Mouse (Mus musculus) left cerebral cortex, postnatal 25 days (tissue): ENCODE results near the gene Catsperd. TPM values are rescaled to one million over a fixed set of nuclear protein-coding genes. Genes with fewer than 3 reads are reported as not detected.

Experiments used
- DNase-seq, 2 experiments: peaks; one replicate each; pipeline ENCODE4 v3.0.0; 2022; ENCODE audit warnings: low spot score in 2 of 2, mixed read lengths in 1 of 2
- intact Hi-C: fragments of 180-260 bp; cut with DNase I; formaldehyde crosslinking; loops from one replicate; pipeline ENCODE4 v1.15.1; 2025
- total RNA-seq, 2 experiments: library from RNA; stranded (reverse); gene quantifications; 2 replicates each; pipeline ENCODE4 v1.2.3; 2021

Catsperd gene
- total RNA-seq = under 1 TPM; 0.73 TPM

GRCm38 (mm10) chr17:56627530-56628277 is at the start of gene Catsperd:
Gene Catsperd (plus strand): TSS chr17:56628143.
- peak in 1 of 2 experiments; percentile 11 for DNase-seq
- intact Hi-C loops = loop anchor here (1.0 kb wide), 1 partner anchor 41 kb away; no protein-coding TSS in a partner anchor

DNA sequence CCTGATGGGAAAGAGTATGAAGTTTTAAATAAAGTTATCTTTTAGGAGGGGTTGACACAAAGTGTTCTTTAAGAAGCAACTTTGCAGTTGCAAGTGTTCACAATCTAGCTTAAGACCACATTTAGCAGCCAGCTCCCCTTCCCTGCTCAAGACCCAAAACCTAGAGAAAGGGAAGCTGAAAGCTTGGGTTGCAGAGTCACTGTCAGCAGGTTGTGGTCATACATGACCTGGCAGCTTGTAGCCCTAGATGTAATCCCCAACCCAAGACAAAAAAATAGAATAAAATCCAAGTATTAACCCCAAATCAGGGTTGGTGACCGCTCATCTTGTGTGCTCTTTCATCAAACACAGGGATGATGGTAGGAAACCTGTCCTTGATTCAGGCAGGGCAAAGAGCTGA is 44.9 kb upstream of the Catsperd start:
- intact Hi-C loops = no loop called here

GRCm38 (mm10) chr17:56583611-56584256 is 44.2 kb upstream of the Catsperd start:
- intact Hi-C loops = loop anchor here (2.0 kb wide), 2 partner anchors 25 to 89 kb away; partner anchors contain the start of genes 2410015M20Rik and Ranbp3
- DNase-seq = peak in 1 of 2 experiments; percentile 29

More for the DNA sequence above, 44.9 kb upstream of the Catsperd start:
- no peak for DNase-seq

DNA sequence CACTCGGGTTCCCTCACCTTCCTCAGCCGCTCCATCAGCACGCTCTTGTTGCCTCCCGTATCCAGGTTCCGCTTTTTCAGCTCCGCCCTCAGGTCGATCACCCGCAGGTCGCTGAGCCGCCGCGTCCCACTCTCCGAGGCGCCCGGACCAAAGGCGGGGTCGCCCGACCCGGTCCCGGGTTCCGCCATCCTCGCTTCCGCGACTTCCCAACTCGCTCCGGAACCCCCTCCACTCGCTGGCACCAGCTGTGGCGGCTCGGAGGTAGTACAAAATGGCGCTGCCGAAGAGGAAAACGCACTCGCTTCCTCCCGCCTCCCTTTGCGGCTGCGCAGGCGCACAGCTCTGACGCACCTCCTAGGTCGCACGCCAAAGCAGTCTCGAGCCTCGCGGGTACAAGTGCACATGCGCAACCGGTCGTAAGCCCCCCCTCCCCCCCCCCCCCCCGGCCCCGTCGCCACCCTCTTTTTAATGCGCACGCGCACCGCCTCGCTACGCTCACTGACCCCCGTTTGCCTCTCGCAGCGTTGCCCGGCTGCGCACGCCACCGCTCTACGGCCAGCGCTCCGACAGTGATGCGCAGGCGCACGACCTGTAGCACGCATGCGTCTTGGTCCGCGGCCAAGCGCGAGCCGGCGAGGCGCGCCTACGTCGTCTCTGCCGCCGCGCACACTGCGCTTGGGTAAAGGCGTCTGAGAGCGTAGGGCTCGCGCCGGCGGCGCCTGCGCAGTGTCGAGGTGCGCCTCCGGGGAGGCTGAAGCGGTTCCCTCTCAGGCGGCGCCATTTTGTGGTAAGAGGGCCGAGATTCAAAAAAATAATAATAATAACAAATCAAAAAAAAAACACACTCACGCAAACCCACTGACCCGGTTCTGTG is 43.4 kb upstream of the Catsperd start, which contains the start of the genes Safb2 and Safb:
Gene Safb2, minus strand, starts transcription at position 329 of the 874 bp plus-strand sequence.
Gene Safb, plus strand, starts transcription at position 569 of the 874 bp plus-strand sequence.
- intact Hi-C loops = loop anchor here (2.0 kb wide), 2 partner anchors 24 to 88 kb away; partner anchors contain the start of genes 2410015M20Rik and Ranbp3
- DNase-seq = peak; percentile 99

- peak in 1 of 2 experiments; percentile 39 for DNase-seq
- intact Hi-C loops = loop anchor here (2.0 kb wide), 2 partner anchors 24 to 88 kb away; partner anchors contain the start of genes 2410015M20Rik and Ranbp3
Observed at GRCm38 (mm10) chr17:56585171-56585821, 42.6 kb upstream of the Catsperd start.

DNA sequence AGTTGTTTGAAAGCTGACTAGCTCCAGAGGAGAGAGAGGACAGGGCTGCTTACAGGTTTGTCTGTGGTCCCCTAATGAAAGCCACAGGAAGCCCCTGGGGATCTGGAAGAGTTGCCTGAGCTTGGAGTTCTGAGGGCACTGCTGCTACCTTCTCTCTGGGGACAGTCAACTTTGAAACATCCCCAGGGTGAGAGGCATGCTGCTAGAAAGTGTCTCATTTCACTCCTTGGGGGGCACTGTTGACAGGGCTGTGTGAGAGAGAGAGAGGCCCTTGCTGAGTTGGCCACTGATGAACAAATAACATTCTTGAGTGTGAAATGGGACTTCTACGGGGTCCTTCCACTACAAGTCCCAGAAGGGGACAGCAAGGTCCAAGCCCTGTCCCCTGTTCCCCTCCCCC is 40.2 kb upstream of the Catsperd start:
- no peak for DNase-seq
- intact Hi-C loops = no loop called here

GRCm38 (mm10) chr17:56588921-56589320 is 39.0 kb upstream of the Catsperd start:
- DNase-seq = no peak
- intact Hi-C loops = no loop called here

DNA sequence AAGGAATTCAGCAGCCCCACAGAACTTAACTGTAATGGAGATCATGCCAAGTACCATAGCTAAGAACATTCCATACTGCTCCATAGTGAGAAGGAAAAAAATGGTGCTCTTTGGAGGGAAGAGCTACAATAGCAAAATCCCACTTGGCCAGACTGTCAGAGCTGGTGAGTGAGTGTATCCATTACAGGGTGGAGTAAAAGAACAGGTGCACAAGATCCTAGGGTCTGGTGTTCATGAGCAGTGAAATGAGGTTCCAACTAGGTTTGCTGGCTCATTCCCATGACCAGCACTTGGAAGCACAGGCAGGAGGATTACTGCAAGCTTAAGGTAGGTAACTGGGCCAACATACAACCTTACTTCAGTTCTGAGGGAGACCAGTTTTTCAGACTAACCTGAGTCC is 35.4 kb upstream of the Catsperd start:
- no peak for DNase-seq
- intact Hi-C loops = no loop called here

DNA sequence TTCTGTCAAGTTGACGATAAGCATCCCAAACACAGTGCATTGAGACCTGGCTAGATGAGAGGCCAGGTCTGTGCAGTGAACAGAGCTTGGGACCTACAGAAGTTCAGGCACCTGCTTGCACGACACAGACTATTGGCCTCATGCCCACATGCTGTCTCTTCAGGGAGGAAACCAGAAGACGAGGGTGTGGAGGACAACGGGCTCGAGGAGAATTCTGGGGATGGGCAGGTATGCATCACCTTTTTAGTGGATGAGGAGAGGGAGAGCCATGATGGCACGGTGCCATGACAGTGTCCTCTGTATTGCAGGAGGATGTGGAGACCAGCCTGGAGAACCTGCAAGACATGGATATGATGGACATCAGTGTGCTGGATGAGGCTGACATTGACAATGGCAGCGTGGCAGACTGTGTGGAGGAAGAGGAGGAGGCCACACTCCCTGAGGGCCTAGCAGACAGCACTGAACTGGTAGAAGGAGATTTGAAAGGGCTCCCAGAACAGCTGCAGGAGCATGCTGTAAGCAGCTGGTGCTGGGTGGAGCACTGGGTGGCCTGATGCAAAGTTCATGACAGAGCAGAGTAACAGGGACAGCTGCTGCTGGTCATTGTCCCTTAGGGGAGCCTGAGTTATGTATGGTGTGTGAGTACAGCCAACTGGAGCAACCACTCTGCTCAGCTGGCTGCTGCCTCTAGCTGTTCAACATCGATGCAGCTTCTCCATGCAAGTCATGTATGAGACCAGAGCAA is 34.2 kb upstream of the Catsperd start:
- intact Hi-C loops = no loop called here
- no peak for DNase-seq

DNA sequence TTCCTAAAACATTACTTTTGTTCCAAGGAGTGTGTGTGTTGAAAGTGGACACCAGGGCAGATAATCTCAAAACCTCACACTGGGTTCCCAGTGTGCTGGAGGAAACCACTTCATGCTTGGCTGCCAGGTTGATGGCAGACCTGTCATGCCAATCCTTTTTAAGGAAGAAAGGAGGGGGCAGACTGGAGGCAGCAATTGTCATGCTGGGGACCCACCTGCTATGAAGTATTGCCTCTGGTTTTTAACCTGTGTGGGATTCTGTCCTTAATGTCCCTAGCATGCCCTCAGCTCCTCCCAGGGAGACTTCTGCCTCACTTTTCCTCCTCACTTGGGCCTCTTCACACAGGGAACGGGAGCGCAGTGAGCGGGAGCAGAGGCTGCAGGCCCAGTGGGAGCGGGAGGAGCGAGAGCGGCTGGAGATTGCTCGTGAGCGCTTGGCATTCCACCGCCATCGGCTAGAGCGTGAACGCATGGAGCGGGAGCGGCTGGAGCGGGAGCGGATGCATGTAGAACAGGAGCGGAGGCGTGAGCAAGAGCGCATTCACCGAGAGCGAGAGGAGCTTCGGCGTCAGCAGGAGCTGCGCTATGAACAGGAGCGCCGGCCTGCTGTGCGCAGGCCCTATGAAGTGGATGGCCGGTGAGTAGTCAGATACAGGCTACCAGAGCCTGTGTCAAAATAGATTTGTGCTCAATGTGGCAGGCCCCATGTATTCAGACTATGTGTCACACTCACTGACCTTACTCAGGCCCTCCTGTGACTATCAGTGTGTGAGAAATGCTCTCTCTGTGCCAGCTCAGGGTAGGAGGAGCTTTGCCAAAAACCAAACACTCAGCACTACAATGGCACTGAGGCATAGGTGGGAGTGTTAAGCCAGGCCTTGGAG is 24.5 kb upstream of the Catsperd start:
- no peak for DNase-seq
- intact Hi-C loops = no loop called here

- DNase-seq = no peak
- intact Hi-C loops = no loop called here
Observed at GRCm38 (mm10) chr17:56604070-56604380, 23.9 kb upstream of the Catsperd start.

DNA sequence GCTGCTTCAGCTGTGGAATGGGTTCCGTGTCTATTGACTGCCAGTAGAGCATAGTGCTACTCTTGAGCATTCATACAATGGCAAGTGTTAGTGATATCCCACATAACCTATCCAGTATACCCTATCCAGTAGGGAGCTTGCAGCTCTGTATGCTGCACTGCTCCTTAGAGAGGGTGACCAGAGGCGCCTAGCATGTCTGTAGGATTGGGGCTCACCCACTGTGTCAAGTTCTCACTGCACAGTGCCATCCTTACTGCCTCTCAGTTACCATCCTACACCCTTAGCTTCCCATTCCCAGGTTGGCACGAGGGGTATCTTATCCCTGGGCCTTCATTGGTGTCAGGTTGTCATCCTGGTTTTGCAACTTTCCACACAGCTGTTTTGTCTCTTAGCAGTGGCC is 23.5 kb upstream of the Catsperd start:
- intact Hi-C loops = no loop called here
- DNase-seq = no peak

- no peak for DNase-seq
- intact Hi-C loops = no loop called here
Observed at GRCm38 (mm10) chr17:56605431-56605830, 22.5 kb upstream of the Catsperd start.

DNA sequence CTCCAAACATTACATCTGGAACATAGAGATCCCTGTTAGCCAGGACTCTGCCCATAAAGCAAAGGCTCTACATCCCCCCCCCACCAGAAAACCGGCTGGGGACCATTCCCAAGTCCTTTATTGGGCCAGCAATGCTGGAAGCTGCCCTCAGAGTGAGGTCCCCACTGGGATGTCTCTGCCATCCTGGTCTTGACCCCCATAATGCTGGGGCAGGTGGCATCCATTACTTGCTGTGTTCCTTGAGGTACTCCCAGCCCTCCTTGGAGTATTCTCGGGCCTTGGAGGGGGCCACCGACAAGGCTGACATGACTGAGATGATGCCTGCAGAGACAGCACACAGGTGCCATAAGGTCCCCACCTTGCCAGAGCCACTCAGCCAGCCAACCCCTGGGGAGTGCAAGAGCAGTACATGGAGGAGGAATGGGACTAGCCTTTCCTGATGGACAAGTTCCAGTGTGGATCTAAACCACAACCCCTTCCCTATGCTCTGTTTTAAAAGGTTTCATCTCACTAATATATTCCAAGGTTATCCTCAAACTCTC is 20.4 kb upstream of the Catsperd start:
- intact Hi-C loops = loop anchor here (2.0 kb wide), 1 partner anchor 23 kb away; the partner anchor contains the start of genes Safb and Safb2

DNA sequence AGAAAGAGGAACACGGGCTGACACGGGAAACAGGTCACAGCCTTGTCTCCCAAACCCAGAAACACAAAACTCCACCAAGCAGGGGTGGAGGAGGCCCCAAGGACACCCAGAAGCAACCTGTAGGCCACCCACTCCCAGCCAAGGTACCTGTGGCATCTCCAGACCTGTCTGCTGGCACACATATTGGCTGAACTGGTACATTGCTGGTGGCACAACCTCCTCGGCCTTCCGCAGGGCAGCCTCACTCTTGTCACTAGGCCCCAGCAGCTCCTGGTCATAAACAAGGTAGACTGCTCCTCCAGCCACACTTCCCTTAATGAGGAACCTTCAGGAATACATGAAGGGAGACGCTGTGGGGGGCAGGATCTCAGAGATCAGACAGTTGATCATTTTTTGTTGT is 19.2 kb upstream of the Catsperd start:
- intact Hi-C loops = loop anchor here (2.0 kb wide), 1 partner anchor 24 kb away; the partner anchor contains the start of genes Safb and Safb2
- no peak for DNase-seq

More for the DNA sequence above, 20.4 kb upstream of the Catsperd start:
- no peak for DNase-seq

GRCm38 (mm10) chr17:56609452-56610171 is 18.3 kb upstream of the Catsperd start, which contains the start of gene 2410015M20Rik:
Gene 2410015M20Rik (minus strand): TSS chr17:56609771.
- peak; percentile 97 to 99 for DNase-seq
- intact Hi-C loops = loop anchor here (2.0 to 5.0 kb wide), 2 partner anchors 25 to 63 kb away; partner anchors contain the start of genes Ranbp3, Safb and Safb2
